Mouse (Mus musculus) 3T3-L1 (cell line): ENCODE data around the gene Luc7l3.

Experiments
- DNase-seq: peaks from one replicate; pipeline ENCODE4 v3.0.0-alpha.2; 2015; ENCODE audit warnings: low read depth, low spot score

Gene Luc7l3

DNA sequence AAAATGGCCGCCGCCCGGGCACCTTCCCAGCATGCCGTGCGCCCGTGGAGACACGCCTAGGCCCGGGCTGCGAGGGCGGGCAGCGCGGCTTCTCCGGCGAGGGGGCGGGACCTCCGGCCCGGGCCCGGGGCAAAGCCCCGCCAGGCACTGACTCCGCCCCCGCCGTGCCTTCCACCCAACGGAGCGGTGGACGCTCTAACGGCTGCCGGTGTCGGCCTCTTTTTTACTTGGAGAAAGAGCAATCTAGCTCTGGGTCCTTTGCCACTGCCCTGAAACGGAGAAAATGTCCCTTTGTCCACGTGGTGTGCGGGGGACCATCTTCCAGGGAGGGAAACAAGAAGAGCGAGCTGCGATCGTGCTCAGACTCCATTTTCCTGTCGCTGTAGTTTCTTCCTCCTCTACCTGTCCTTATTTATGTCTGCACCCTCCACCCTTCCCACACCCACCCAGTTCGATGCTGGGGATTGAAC is at the start of gene Luc7l3:
TSS of gene Luc7l3 (minus strand) at position 58 of the 470 bp plus-strand sequence.
- peak; percentile 87 for DNase-seq

DNA sequence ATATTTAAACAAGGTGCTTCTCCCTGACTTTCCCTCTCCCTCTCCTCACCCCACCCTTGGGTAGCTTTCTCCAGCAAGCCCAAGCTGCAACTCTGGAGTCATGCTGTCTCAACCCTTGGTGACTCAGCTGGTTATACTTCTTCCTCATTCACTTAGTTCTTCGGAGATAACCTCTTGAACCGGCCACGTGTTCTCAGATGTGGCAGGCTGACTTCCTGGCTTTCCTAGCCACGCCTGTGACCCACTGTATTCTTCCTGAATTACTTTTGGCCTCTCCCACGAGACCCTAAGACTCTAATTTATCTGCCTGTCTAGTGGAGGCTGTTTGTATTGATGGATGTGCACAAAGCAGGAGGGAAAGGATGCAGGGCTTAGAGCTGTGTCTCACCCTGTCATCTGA is 49.0 kb upstream of the Luc7l3 start:
- peak; percentile 68 for DNase-seq

DNA sequence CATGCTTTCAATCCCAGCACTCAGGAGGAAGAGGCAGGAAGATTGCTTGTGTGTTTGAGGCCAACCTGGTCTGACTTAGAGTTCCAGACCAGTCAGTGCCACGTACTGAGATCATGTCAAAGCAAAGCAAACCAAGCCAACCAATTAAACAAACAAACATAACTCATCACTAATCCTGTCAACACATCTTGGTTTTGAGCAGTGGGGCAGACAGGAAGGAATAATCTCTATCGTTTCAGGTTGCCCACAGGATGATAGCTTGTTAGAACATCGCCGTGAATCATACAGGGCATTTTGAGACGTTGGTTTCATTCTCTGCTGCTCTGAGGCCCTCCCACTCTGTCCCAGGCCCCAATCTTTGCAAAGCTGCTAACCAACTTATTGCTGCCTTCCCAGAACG is 48.2 kb upstream of the Luc7l3 start:
- DNase-seq = peak; percentile 80

DNA sequence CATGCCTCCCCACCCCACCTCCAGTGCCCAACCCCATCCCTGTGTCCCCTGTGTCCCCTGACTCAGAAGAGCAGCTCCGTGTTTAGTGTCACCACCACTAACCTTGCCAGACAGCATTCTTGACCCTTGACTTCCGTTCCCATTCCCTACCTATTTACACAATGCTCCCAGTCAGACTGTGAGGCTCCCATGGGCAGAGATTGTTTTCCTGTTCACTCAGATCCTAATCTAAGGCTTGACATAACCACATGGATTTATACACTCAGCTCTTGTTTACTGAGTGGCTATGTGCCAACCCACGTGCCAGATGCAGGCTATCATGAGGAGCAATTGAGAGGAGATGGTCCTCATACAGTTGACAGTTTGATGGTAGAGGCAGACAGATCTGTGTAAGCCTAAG is 43.6 kb upstream of the Luc7l3 start:
- no peak for DNase-seq

DNA sequence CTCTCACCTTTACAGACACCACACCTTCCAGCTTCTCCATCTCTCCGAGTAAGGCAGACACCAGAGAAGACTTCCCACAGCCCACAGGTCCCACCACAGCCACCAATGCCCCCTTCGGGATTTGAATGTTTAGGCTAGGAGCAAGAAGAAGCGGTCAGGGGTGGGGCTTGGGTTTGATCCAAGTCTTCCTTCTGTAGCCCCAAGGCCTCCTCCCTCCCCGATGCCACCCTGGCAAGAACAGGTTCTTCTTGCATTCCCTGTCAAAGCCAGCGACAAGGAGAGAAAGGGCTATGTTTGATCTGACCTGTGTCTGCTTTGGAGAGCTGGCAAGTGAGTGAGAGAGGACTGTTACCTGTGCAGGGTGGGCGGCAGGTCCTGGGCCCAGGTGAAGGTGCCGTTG is 41.9 kb upstream of the Luc7l3 start:
- DNase-seq = no peak

DNA sequence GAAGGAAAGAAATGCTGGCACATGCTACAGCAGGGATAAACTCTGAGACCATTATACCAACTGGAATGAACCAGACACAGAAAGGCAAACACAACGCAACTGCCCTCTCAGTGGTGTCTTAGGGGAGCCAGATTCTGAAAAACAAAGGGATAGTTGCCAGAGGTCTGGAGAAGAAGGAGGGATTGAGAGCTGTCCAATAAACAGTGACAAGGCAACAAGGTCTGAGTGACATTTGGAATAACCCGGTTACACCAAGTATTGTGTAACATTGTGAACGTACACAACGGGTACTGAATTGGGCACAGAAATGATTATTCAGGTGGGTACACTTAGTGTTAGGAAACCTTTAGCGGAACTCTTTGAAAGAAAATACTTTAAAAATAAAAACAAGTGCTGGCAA is 40.3 kb upstream of the Luc7l3 start:
- no peak for DNase-seq

DNA sequence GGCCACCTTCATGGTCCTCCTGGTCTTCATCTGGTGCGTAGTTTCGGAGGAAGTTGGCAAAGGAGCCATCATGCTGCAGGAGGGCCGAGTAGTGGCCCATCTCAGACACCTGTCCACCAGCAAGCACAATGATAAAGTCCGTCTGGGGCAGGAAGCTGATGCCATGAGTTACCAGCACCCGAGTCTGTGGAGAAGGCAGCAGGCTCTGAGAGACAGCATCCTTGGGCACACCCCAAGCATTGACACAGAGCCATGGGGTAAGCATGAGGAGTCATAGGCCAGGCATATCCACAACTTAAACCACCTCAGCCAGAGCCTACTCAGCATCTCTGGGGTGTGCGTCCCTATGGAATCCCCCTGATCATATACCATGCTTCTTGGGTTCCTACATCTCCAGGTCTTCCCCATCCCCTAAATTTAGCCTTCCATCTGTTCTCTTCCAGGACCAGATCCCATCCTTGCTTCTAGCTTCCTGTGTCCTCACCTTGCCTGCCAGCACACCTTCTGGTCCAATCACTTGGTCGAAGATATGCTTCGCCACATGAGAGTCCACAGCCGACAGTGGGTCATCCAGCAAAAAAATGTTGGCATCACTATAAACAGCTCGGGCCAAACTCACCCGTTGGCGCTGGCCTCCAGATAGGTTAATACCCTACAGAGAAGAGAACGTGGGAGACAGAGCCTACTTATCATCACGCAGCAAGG is 39.5 kb upstream of the Luc7l3 start:
- no peak for DNase-seq

DNA sequence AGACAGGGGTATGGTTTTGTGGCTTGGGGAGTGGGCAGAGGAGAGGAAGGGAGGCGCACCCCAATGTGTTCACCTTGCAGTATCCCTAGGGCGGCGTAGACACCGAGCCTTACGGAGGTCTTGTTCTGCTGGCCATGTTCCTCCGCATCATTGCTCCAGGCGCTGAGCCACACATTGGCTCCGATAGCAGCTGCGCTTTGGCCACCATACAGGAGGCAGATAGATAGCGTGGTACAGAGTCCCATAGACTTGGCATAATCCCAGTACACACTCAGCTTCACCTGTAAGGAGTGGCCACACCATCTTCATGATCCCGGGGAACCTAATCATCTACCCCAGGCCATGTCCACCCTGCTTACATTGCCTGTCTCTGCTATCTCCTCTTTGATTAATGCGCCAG is 37.4 kb upstream of the Luc7l3 start:
- no peak for DNase-seq

DNA sequence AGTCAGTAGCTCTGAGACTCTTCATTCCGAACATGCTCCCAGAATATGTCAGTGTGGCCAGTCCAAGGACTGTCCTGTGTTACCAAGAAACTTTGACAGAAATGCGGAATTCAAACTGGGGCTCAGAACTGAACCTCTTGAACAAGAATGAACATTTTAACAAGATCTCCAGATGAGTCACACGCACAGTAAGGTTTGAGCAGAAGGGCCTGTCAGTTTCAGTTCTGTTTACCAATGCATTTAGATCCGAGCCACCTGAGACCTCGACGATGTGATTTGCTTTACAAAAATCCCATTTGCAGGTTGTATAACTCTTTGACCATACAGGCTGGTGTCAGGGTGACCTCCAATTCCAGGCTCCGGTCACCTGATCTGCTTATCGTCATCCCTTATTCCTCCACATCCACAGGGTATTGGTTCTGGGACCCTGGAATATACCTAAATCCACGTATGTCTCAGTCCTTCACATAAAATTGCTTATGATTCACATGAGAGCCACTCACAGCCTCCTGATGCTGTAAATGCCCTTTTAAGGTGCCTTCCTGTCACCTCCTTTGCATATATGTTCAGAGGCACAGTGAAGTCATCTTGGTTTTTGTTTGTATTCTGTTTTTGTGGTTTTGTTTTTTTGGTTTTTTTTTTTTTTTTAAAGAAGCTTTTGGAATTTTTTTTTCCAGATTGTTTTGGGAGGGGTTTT is 33.9 kb upstream of the Luc7l3 start:
- DNase-seq = no peak

DNA sequence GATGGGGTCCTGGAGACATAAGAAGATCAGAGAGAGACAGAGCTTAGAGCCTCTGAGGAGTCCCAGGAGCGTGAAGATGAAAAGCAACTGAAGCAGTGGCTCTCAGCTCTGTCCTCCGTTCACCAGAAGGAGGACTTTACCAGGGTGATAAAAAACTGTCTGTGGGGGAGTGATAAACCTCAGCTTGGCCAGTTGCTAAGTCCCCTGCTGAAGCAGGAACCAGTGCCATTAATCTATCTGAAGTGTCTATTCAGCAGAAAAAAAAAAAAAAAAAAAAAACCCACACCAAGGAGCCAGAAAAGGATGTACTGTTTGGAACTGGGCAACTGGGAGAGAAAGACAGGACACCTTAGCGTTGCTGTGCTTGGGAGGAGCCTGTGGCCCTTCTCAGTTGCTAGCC is 29.3 kb upstream of the Luc7l3 start:
- DNase-seq = no peak

DNA sequence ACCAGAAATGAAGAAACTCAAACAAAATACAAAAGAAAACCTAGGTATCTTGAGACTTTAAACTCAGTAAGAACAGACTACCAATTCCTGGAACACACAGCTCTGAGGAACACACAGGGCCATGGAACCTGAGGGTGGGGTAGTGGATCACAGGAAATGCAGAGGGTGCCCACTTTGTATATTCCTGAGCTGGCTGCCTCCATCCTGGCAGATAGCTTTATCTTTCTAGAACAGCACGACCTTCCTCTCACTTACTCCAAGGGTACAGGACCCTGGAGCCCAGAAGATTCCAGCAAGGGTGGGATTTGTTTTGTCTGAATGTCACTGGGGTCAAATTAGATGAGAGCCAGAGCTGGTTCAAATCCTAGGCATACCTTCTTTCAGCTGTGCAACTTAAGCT is 28.5 kb upstream of the Luc7l3 start:
- no peak for DNase-seq

DNA sequence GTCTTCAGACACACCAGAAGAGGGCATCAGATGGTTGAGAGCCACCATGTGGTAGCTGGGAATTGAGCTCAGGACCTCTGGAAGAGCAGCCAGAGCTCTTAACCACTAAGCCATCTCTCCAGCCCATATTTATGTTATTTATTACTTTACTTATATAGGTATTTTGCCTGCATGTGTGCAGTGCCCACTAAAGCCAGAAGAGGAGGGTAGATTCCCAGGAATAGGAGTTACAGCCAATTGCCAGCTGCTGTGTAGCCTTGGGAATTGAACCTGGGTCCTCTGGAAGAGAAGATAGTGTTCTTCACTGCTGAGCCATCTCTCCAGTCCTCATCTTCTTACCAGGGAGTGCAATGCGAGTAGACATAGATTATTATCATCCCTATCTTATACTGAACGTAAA is 28.1 kb upstream of the Luc7l3 start:
- DNase-seq = no peak

DNA sequence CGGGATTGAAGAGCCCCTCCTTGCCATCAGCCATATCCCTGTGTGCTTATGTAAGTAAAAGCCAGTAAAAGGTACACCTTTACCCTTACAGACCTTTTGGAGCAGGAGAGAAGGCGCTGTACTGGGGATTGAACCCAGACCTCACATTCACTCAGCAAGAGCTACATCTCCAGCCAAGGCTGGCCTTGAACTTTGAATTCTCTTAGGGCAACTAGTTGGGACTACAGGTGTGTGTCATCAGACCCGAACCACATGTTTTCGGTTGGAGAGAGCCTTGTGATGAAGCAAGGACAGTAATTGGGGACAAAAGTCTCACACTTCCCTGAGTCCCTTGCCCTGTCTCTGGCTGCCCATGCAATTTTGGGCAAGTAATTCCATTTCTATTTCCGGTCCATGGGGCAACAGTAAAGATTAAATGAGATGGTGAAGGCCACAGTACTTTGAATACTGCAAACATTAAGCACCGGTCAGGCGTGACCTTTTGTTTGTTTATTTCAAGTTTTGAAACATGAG is 25.3 kb upstream of the Luc7l3 start:
- no peak for DNase-seq

DNA sequence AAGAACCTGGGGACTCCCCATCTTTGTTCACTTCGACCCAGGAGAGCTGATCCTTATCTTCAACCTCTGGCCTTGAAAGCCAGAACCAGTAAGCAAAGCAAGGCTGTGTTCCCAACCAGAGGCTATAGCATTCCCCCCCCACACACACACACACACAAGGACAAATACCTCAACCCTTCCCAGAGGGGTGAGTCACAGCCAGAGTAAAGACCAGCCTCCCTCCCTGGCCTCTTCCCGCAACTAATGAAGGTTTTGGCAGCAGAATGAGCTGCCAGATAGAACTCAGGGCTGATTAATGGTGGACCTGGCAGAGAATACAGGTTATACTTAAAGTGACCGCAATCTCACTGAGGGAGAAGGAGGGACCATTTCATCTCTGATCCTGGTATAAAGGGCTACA is 24.8 kb upstream of the Luc7l3 start:
- peak; percentile 98 for DNase-seq

DNA sequence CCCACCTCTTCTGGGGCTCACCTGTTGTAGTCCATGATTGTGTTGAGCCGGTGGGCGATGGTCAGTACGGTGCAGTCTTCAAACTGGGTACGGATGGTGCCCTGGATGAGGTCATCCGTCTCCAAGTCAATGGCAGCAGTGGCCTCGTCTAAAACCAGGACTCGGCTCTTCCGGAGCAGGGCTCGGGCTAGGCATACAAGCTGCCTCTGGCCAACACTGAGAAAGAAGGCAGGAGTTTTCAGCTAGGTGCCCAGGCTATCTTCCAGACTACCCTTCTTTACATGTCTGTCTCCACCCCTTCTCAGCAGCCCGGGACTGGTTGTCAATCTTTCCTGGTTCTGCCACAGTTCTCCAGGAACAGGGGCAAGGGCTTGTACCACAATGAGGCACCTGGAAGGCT is 24.1 kb upstream of the Luc7l3 start:
- no peak for DNase-seq

DNA sequence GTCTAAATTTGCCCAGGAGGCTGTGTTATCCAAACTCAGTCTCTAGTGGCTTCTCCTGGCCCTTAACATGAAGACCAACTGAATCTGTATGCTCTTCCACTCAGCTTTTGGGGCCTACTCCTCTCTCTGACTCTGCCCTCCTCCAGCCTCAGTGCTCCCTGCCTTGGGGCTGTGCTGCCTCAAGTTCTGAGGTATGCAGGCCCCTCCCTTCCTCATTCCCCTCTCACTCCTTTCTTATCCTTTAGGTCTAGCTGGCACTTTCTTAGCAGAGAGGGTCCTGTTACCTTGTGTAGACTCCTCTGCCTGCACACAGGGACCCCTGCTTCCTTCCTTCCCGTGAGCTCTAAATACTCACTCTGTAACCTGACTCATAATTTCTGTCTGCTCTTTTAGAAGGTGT is 22.7 kb upstream of the Luc7l3 start:
- no peak for DNase-seq

DNA sequence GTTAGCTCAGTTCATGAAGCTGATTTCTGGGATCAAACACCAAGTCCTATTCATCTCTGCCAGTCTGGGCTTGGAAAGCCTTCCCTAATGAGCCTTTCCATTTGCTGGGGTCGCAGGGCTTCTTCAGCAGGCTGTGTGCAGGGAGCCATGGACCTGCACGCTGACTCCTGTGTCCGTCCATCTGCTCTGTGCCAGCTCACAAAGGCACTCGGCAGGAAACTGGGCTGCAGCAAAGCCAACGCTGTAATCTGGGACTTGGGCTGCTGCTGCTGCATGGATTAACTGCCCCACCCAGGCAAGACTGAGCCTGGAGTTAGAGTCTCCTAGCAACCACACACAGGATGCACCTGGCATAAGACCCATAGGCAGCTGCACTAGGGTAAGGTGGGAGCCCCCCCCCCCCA is 22.2 kb upstream of the Luc7l3 start:
- no peak for DNase-seq

DNA sequence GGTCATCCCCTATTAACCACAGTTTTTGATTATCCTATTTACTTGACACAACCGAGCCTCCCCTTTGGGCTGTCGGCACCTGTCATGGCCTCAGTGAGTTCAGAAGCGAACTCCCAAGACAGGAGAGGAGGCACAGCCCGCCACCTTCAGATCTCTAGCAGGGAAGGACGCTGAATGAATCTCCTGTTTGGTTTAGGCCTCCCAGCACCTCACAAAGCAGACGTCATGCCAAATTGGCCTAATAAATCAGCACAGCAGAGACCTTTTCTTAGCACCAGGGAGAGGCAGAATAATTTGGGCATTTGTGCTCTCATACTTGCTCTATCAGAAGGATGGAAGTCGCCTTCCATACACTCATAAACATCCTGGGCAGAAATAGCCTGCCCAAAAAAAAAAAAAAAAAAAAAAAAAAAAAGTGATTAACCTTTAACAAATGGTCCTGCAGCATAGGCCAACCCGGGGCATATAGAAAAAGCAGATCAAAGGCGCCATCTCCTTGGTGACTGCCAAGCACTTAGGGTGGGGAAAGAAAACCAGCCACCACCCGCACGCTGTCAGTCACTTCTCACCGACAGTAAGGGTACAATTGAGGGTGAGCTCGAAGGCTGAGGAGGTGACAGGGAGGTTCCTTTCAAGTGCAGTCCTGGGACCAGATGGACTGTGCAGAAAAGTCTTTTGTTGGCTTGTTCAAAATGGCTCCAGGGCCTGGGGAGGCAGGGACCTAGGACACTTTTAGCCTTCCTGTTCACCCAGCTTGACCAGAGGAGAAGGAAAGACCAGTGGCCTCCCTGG is 20.5 kb upstream of the Luc7l3 start:
- DNase-seq = no peak

DNA sequence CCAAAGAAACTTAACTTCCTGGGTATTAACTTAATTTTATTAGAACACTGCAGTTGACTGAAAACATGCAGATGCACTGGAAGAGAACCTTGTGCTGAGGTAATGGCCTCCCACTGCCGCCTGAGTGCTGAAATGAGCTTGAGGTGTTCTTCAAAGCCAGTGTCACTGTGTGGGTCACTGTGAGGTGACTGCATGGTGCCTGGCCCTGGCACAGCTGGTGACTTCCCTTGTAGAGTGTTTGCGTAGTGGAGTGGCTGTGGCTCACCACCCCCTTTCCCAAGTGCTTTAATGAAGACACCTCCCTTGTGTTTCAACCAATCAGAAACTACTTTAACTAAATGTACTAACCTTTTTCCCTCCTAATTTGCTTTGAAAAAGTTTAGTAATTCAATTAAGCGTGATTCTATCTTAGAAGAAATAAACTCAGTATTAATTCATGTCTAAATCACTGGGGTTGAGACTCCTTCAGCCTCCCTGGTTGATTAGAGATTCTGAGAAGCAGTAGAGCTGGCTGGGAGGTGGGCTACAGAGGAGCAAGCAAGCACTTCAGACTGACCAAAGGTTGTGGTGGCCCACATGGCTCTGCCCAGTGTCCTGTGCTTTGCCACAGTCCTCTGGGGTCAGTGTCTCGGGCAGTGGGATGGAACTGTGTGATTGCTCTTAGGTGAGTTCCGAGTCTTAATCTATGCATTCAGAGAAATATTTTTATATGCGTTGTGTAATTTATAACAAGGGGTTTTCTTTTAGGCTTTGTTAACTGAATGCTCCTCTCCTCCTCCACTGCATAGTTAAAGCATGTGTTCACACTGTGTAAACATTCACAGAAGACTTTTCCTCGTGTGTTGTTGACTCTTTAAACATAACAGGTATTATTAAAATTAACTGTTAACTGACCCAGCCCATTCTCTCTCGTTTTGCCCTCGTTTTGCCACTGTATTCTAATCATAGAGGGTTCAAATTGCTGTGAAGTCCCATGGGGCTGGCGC is 19.5 kb upstream of the Luc7l3 start:
- no peak for DNase-seq

DNA sequence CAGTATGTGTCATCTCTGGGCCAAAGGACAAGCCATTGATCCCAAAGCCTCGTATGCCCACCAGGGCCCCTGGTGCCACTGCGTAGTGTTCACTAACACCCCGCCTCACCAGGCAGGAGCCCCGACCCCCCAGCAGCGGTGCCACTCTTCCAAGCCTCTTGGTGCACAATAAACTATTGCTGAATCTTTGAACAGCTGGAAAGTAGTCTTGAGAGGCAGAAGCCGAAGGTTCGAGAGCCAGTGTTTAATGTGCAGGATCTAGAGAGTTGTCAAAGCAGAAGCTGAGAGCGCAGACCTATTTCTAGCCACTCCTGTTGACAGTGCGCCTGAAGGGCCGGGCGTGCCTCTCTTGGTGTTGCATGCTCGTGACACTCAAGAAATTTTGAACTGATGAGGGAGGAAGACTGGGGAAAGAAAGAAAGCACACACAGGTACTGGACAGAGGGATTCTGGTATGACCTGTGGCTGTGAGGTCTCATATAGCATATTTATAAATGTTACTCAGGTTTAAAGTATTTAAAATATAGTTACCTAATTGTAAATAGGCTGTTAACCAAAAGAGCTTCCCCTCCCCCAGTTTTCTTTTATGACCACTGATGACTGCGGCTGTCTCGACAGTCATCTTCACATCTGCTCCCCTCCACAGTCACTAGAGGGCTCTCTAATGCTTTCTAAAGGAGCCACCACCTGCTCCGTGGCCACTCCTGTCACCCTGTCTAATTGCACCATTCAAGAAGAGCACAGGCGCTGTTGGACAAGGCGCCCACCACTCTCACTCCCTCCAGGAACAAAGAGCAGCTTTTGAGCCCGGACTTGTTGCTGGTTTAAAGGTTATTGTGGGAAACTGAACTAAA is 18.2 kb upstream of the Luc7l3 start:
- peak; percentile 75 for DNase-seq
